8 mouse cellular contexts compared by ENCODE assay signal in the genomic region with DNA sequence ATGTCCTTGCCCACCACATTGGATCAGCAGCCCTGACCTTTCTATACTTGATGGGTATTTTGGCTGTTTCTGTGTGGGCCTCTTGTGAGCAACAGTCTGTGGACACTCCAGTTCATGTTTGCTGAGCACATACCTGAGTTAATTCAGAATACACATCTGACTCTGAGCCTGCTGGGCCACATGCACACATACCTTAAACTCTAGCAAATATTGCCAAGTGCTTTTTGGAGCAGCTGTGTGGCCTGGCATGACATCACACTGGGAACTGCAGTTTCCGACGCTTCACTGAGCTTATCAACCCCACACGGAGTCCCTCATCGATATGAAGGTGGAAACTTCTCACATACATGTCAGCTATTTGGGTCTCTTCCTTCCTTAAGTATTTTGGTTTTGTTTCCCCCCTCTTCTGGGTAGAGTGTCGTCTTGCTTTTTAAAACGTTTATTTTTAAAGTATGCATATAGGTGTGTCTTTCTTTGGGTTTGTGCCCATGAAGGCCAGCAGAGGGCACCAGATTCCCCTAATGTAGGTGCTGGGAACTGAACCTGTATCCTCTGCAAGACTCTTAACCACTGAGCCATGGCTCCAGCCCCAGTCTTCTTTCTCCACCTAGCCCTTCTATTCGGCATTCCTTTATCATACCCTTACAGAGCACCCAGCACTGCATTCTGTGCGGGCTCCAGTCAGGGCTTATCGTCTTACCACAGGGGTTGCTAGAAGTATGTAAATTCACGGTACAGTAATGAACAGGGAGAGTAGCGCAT. TPM values are rescaled to one million over a fixed set of nuclear protein-coding genes. Genes with fewer than 3 reads are reported as not detected.
DNase-seq lines count a peak whose midpoint lies in the region; ATAC-seq and TF ChIP-seq lines count a peak whose summit lies in the region.

No protein-coding gene starts in this region.

- no peak overlapping the region for H3K4me2 ChIP-seq in hindbrain, embryonic 13.5 days
- no peak overlapping the region for H3K4me2 ChIP-seq in kidney, postnatal 0 days (ENCODE audit: low read length)

- no peak overlapping the region for H3K27ac ChIP-seq in hindbrain, embryonic 10.5 days
- H3K27ac ChIP-seq in hindbrain, embryonic 13.5 days = no peak overlapping the region
- no peak overlapping the region for H3K27ac ChIP-seq in kidney, postnatal 0 days

- peak; percentile 73 for TF ChIP-seq CTCF in E14TG2a.4 (conservative IDR thresholded peaks at IDR 0.05; ENCODE audit: low read length)
- TF ChIP-seq CTCF in kidney, postnatal 0 days (IDR thresholded peaks at IDR 0.05; ENCODE audit: low read depth) = peak; percentile 77

- ATAC-seq in hindbrain, embryonic 13.5 days (ENCODE audit: low FRiP score) = no peak
- no peak for ATAC-seq in kidney, postnatal 0 days (replicated peaks; ENCODE audit: low FRiP score, low read depth)
- peak; percentile 88 for ATAC-seq in megakaryocyte-erythroid progenitor cell, adult 5-6 weeks (replicated peaks; ENCODE audit: low FRiP score, low TSS enrichment, poor library complexity, severe bottlenecking)
- no peak for ATAC-seq in activated CD4-positive, CD25-positive, alpha-beta regulatory T cell, adult 4 months

- H3K4me1 ChIP-seq in hindbrain, embryonic 10.5 days (replicated peaks) = peaks cover 47% of the 10 kb centered on the region
- peaks cover 36% of the 10 kb centered on the region for H3K4me1 ChIP-seq in hindbrain, embryonic 13.5 days (replicated peaks)
- peaks cover 27% of the 10 kb centered on the region for H3K4me1 ChIP-seq in E14TG2a.4 (replicated peaks; ENCODE audit: low read depth, low read length)
- H3K4me1 ChIP-seq in kidney, postnatal 0 days (replicated peaks; ENCODE audit: insufficient read depth, low read length) = 0 out of 2 replicates have a peak, but pooled peaks cover 8% of the 10 kb centered on the region

- no peaks in the 10 kb centered on the region for H3K9me3 ChIP-seq in hindbrain, embryonic 10.5 days
- no peaks in the 10 kb centered on the region for H3K9me3 ChIP-seq in hindbrain, embryonic 13.5 days
- no peaks in the 10 kb centered on the region for H3K9me3 ChIP-seq in E14TG2a.4 (ENCODE audit: low read length)
- H3K9me3 ChIP-seq in kidney, postnatal 0 days (replicated peaks; ENCODE audit: low read length) = no peaks in the 10 kb centered on the region

- peak; percentile 34 for DNase-seq in hindbrain, embryonic 10.5 days (ENCODE audit: low spot score)
- DNase-seq in adrenal gland, postnatal 14 days = peak; percentile 57
- peak; percentile 56 for DNase-seq in kidney, postnatal 0 days (ENCODE audit: low spot score)
- DNase-seq in testis, postnatal 10 days (ENCODE audit: low spot score) = no peak

- no peaks in the 10 kb centered on the region for H3K27me3 ChIP-seq in hindbrain, embryonic 10.5 days (ENCODE audit: insufficient read depth, poor library complexity, severe bottlenecking)
- no peaks in the 10 kb centered on the region for H3K27me3 ChIP-seq in hindbrain, embryonic 13.5 days
- H3K27me3 ChIP-seq in E14TG2a.4 (ENCODE audit: insufficient read depth, low read length) = no peaks in the 10 kb centered on the region
- H3K27me3 ChIP-seq in kidney, postnatal 0 days (ENCODE audit: insufficient read depth, low read length) = no peaks in the 10 kb centered on the region

- no peak overlapping the region for H3K9ac ChIP-seq in hindbrain, embryonic 13.5 days
- H3K9ac ChIP-seq in kidney, postnatal 0 days (ENCODE audit: low read depth, low read length) = no peak overlapping the region

- 70% methylated on average over 11 of the region's 11 CpGs for WGBS in hindbrain, embryonic 10.5 days
- WGBS in hindbrain, embryonic 13.5 days = 72% methylated on average over 11 of the region's 11 CpGs
- WGBS in kidney, postnatal 0 days = 69% methylated on average over 11 of the region's 11 CpGs

- H3K4me3 ChIP-seq in hindbrain, embryonic 10.5 days = no peak overlapping the region
- no peak overlapping the region for H3K4me3 ChIP-seq in hindbrain, embryonic 13.5 days
- no peak overlapping the region for H3K4me3 ChIP-seq in E14TG2a.4 (replicated peaks; ENCODE audit: low read length)
- H3K4me3 ChIP-seq in kidney, postnatal 0 days (replicated peaks; ENCODE audit: low read depth, low read length) = no peak overlapping the region

- H3K36me3 ChIP-seq in hindbrain, embryonic 10.5 days = peaks cover 17% of the 10 kb centered on the region
- peaks cover 47% of the 10 kb centered on the region for H3K36me3 ChIP-seq in hindbrain, embryonic 13.5 days
- no peaks in the 10 kb centered on the region for H3K36me3 ChIP-seq in E14TG2a.4 (ENCODE audit: insufficient read depth, low read length)
- no peaks in the 10 kb centered on the region for H3K36me3 ChIP-seq in kidney, postnatal 0 days (ENCODE audit: insufficient read depth, low read length)

RNA-seq across cellular contexts. Expression of a gene that starts 25.8 kb away (rescaled TPM):
- polyA plus RNA-seq in hindbrain, embryonic 10.5 days (2016; fragmentation: Nextera tagmentation; extraction: Ambion mirVana) = 40.1 and 63.3 TPM in 2 replicates
- 180 and 193 TPM in 2 replicates for polyA plus RNA-seq in hindbrain, embryonic 13.5 days (2015; fragmentation: Nextera tagmentation; extraction: Ambion mirVana)
- 25.2 and 26.4 TPM in 2 replicates for total RNA-seq in adrenal gland, postnatal 14 days (2021)
- 14.3 and 14.6 TPM in 2 replicates for polyA plus RNA-seq in kidney, postnatal 0 days (2015; fragmentation: Nextera tagmentation; extraction: Ambion mirVana)
- total RNA-seq in megakaryocyte-erythroid progenitor cell, adult 5-6 weeks (2014; fragmentation: Nextera tagmentation) = 30.2 and 47.7 TPM in 2 replicates
- 6.5 and 10.4 TPM in 2 replicates for total RNA-seq in megakaryocyte-erythroid progenitor cell, adult 5-6 weeks (2017)
- 1 to 10 TPM; 2.4 to 2.9 TPM for polyA plus RNA-seq in activated CD4-positive, CD25-positive, alpha-beta regulatory T cell, adult 4 months (2017; shearing (Covaris generic))

RNA-seq across cellular contexts. Expression of a gene that starts 37.0 kb away (rescaled TPM):
- 1.1 and 1.2 TPM in 2 replicates for polyA plus RNA-seq in hindbrain, embryonic 10.5 days (2016; fragmentation: Nextera tagmentation; extraction: Ambion mirVana)
- 1.0 and 1.5 TPM in 2 replicates for polyA plus RNA-seq in hindbrain, embryonic 13.5 days (2015; fragmentation: Nextera tagmentation; extraction: Ambion mirVana)
- total RNA-seq in adrenal gland, postnatal 14 days (2021) = not detected in 2 replicates
- 0.45 and 0.48 TPM in 2 replicates for polyA plus RNA-seq in kidney, postnatal 0 days (2015; fragmentation: Nextera tagmentation; extraction: Ambion mirVana)
- total RNA-seq in megakaryocyte-erythroid progenitor cell, adult 5-6 weeks (2014; fragmentation: Nextera tagmentation) = not detected in 2 replicates
- not detected in 2 replicates for total RNA-seq in megakaryocyte-erythroid progenitor cell, adult 5-6 weeks (2017)
- not detected for polyA plus RNA-seq in activated CD4-positive, CD25-positive, alpha-beta regulatory T cell, adult 4 months (2017; shearing (Covaris generic))

RNA-seq across cellular contexts. Expression of a gene that starts 45.6 kb away (rescaled TPM):
- polyA plus RNA-seq in hindbrain, embryonic 10.5 days (2016; fragmentation: Nextera tagmentation; extraction: Ambion mirVana) = 5.7 and 7.2 TPM in 2 replicates
- polyA plus RNA-seq in hindbrain, embryonic 13.5 days (2015; fragmentation: Nextera tagmentation; extraction: Ambion mirVana) = 4.5 and 5.1 TPM in 2 replicates
- total RNA-seq in adrenal gland, postnatal 14 days (2021) = 5.1 and 5.9 TPM in 2 replicates
- 7.0 and 7.8 TPM in 2 replicates for polyA plus RNA-seq in kidney, postnatal 0 days (2015; fragmentation: Nextera tagmentation; extraction: Ambion mirVana)
- total RNA-seq in megakaryocyte-erythroid progenitor cell, adult 5-6 weeks (2014; fragmentation: Nextera tagmentation) = 5.2 and 6.9 TPM in 2 replicates
- total RNA-seq in megakaryocyte-erythroid progenitor cell, adult 5-6 weeks (2017) = 0.46 and 3.9 TPM in 2 replicates
- 1 to 10 TPM; 4.9 to 6.3 TPM for polyA plus RNA-seq in activated CD4-positive, CD25-positive, alpha-beta regulatory T cell, adult 4 months (2017; shearing (Covaris generic))

RNA-seq across cellular contexts. Expression of a gene that starts 45.8 kb away (rescaled TPM):
- polyA plus RNA-seq in hindbrain, embryonic 10.5 days (2016; fragmentation: Nextera tagmentation; extraction: Ambion mirVana) = 0.31 and 0.73 TPM in 2 replicates
- polyA plus RNA-seq in hindbrain, embryonic 13.5 days (2015; fragmentation: Nextera tagmentation; extraction: Ambion mirVana) = 0.56 and 1.8 TPM in 2 replicates
- 0.26 TPM in 1 of 2 replicates, not detected in the other for total RNA-seq in adrenal gland, postnatal 14 days (2021)
- polyA plus RNA-seq in kidney, postnatal 0 days (2015; fragmentation: Nextera tagmentation; extraction: Ambion mirVana) = 0.13 and 0.18 TPM in 2 replicates
- total RNA-seq in megakaryocyte-erythroid progenitor cell, adult 5-6 weeks (2014; fragmentation: Nextera tagmentation) = not detected in 2 replicates
- 1.6 TPM in 1 of 2 replicates, not detected in the other for total RNA-seq in megakaryocyte-erythroid progenitor cell, adult 5-6 weeks (2017)
- under 1 TPM; 0.61 to 0.65 TPM for polyA plus RNA-seq in activated CD4-positive, CD25-positive, alpha-beta regulatory T cell, adult 4 months (2017; shearing (Covaris generic))

RNA-seq across cellular contexts. Expression of a gene that starts 54.7 kb away (rescaled TPM):
- polyA plus RNA-seq in hindbrain, embryonic 10.5 days (2016; fragmentation: Nextera tagmentation; extraction: Ambion mirVana) = 34.3 and 36.1 TPM in 2 replicates
- polyA plus RNA-seq in hindbrain, embryonic 13.5 days (2015; fragmentation: Nextera tagmentation; extraction: Ambion mirVana) = 31.6 and 32.4 TPM in 2 replicates
- 22.0 and 23.1 TPM in 2 replicates for total RNA-seq in adrenal gland, postnatal 14 days (2021)
- polyA plus RNA-seq in kidney, postnatal 0 days (2015; fragmentation: Nextera tagmentation; extraction: Ambion mirVana) = 41.1 and 42.2 TPM in 2 replicates
- total RNA-seq in megakaryocyte-erythroid progenitor cell, adult 5-6 weeks (2014; fragmentation: Nextera tagmentation) = 9.0 and 16.3 TPM in 2 replicates
- 13.8 TPM in 2 replicates for total RNA-seq in megakaryocyte-erythroid progenitor cell, adult 5-6 weeks (2017)
- 1 to 10 TPM; 1.3 to 2.1 TPM for polyA plus RNA-seq in activated CD4-positive, CD25-positive, alpha-beta regulatory T cell, adult 4 months (2017; shearing (Covaris generic))
